Mouse (Mus musculus): Measurements from ENCODE around the gene Banp.
A peak's percentile ranks its signal among the peaks of the same experiment; 100 is the strongest.

Gene Banp

GRCm38 (mm10) chr8:121927316-121927715 is 22.2 kb upstream of the Banp start:
- DNase-seq: peak; percentile 52

DNA sequence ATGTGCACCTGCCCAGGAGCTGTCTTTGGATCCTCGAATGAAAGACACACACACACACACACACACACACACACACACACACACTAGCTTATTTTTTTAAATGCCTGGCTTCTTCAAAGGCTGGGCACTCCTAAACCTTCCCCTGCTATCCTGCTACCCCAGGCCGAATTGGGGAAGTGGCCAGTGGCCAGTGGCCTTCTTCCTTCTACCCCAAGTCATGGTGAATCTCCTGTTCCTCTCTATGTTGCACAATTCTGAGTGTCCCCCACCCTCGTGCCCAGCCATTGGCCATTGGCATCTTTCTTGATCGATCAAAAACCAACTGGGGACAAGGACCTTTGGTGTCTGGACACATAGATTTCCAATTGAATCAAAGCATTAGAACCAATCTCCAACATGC is 19.5 kb upstream of the Banp start:
- no peak for DNase-seq

DNA sequence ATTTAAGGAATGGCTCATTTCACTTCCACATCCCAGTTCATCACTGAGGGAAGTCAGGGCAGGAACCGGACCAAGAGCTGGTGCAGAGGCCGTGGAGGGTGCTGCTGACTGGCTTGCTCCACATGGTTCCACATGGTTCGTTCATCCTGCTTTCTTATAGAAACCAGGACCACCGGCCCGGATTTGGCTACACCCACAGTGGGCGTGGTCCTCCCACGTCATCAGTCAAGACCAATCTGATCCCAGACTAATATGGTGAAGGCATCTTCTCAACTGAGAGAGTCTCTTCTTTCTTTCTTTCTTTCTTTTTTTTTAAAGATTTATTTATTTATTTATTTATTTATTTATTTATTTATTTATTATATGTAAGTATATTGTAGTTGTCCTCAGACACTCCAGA is 18.0 kb upstream of the Banp start:
- DNase-seq: no peak

- no peak for DNase-seq
Observed at GRCm38 (mm10) chr8:121932026-121932667, 17.4 kb upstream of the Banp start.

- no peak for DNase-seq
Observed at GRCm38 (mm10) chr8:121932668-121933520, 16.7 kb upstream of the Banp start.

DNA sequence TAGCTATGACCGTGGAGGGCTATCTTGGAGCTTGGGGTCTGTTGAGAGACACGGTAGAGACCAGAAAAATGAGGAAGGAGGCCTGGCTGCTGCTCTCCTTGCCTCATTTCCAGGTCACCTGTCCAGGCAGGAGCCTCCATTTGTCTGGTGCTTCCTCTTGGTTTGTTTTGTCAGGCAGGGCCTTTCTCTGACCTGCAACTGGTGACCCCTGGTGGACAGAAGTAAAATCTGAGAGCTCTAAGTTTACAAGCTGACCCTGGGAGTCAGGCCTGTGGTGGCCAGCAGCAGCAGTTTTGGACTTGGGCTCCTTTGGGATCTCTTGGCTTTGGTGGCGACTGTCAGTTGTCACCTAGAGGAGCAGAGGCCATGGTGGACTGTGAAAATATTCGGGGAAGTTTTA is 15.0 kb upstream of the Banp start:
- DNase-seq: no peak

DNA sequence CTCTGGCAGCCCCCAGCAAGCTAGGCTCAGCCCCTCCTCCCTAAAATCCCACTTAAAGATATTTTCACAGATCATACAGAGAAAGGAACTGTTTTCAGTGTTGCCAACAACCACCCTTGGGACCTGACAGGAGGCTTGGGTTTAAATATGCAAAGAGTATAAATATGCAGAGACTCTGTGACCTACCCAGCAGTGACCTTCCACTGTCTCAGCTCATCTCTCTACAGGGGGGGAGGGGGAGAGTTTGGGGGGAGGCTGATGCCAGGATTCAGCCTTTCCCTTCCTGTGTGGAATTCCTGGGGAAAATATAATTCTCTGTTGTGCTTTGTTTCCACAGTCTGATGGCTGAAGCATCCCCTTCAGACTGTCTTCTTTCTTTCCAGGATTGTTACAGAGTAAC is 14.6 kb upstream of the Banp start:
- no peak for DNase-seq

GRCm38 (mm10) chr8:121935341-121936294 is 13.9 kb upstream of the Banp start:
- no peak for DNase-seq

- DNase-seq: no peak
Observed at GRCm38 (mm10) chr8:121936391-121936790, 13.2 kb upstream of the Banp start.

DNA sequence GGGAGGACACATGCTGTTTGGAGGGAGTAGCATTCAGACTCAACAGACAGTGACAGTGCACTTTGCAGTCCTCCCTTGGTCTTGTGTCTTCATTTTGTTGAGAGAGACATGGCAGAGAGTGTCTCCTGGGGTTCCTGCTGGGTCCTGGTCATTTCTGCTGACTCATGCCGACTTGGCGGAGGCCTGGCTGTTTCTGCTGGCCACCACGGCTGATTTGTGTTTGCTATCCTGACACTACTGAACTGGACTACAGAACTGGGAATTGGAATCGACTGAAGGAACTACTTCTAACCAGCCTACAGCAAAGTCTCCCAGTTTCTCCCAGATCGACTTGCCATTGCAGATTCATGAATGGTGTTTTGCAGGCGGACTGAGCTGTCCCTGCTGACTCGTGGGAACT is 10.8 kb upstream of the Banp start:
- DNase-seq: no peak

DNA sequence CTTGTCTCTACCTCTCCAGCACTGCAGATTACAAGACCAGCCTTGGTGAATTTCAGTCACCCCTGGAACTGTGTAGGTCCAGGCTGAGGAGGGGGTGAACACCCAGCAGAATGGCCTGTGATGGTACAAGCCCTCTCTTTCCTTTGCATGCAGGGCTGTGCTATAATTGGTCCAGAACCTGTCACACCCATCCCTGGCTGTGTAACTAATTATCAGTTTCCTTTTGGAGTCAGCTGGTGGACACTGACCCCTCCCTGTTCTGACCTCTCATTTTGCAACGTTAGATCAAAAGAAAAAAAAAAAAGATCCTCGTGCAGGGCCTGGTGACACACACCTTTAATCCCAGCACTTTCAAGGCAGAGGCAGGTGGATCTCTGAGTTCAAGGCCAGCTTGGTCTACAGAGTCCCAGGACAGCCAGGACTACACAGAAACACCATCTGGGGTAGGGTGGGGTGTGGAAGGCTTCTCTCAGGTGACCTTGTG is 6.5 kb upstream of the Banp start:
- DNase-seq: no peak

DNA sequence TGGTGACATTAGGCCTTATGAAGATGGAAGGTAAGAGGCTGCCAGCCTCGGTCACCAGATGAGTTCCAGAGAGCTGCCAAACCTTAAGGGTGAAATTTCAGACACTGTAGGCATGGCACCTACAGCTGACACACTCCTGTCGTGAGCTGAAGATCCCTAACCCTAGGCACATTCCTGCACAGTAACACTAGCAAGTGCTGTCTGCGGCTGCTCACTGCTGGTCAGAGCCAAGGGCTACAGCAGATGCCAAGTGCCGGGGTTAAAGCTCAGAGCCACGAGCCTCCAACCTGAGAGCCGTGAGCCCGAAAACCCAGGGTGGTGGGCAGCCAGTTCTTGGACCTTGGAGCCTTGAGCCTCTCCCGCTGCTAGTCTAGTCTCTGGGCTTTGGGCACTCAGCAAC is 5.8 kb upstream of the Banp start:
- no peak for DNase-seq

- no peak for DNase-seq
Observed at GRCm38 (mm10) chr8:121944831-121945230, 4.7 kb upstream of the Banp start, which contains the start of gene Car5a. Gene Car5a, minus strand, starts transcription at chr8:121944904.

DNA sequence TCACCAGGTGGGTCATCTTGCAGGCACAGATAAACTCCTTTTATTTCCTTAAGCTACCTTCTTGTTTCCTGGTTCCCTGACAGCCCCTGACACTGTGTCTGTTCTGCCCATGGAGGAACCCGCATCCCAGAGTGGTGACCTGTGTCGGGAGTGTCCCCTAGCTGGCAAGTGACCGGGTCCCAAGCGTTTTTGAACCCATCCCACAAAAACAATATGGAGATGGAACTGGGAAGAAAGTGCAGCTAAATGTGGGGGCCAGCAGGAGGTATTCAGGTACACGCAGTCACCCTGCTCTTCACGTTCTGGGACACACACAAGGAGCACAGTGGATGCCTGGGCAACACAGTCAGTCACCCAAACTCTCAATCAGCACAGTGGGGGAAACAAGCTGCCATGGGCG is 3.2 kb upstream of the Banp start:
- DNase-seq: no peak

- no peak for DNase-seq
Observed at GRCm38 (mm10) chr8:121947047-121947752, 2.4 kb upstream of the Banp start.

- DNase-seq: peak; percentile 96
Observed at GRCm38 (mm10) chr8:121947753-121948141, 1.8 kb upstream of the Banp start.

GRCm38 (mm10) chr8:121948321-121949145 is 1.0 kb upstream of the Banp start:
- no peak for DNase-seq

DNA sequence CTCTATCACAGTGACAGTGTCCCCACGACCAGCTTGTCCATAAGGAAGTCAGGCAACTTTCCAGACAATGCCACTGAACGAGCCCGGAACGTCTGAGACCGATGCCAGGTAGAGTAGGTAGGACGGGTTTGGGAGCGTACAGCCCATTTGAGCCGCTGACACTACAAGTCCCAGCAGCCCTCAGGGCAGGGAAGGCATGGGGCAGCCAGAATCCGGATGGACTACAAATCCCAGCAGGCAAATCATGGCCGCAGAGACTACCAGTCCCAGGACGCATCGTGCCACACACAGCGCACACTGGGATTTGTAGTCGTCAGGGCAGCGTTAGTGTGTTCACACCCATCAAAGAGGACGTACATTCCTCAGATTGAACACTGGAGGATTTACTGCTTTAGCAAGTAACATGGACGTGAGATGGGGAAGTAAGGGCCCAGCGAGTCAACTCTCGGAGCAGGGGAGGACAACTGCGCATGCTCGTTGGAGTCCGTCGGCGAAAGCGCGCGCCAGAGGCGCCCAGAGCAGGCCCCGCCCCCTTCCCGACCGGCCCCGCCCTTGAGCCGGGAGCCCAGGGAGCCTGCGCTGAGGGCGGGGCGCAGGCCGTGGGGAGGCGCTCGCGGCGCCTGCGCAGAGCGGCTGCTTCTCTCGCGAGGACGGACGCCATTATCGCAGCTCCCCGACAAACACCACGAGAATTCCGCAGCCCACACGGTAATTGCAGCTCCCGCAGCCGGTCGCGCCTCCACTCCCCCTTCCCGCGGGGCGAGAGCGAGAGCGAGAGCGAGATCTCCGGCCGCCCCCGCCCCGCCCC is 595 bp downstream of the Banp start:
- peak; percentile 99 for DNase-seq

DNA sequence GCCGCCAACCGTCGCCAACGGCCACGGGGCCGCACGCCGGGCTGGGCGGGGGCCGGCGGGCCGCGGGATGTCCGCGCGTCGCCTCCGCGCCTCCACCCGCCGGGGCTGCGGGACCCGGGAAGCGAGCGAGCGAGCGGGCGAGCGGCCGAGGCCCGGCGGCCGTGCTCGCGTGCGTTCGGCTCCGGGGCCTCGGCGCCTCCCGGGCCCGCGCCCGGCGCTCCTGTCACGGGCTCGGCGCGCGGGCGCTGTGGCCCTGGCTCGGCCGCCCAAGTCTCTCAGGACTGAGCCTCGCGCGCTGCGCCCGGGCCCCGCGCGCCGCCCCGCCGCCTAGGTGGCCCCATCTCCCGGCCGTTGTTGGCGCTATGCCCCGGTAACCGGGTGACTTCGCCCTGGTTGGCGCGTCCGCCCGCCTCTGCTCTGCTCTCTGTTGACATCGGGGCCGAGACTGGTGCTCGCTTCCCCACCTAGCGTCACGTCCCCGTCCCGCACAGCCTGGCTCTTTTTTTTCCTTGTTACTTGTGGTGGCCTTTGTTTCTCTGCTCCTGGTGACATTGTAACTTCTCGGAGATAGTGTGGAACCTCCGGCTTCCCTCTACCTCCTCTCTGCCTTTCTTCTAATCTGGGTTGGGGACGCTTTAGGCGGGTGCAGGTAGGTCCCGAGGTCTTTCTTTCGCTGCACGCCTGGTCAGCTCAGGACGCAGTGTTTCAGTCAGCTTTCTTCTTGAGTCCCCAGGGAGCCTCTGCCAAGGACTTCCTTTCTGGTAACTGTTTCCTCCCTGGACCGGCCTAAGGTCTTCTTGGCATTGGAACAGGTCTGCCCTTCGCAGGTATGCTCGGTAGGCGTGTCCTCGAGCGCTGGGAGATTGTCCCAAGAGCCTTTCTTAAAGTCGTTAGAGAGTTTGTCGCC is 1.5 kb downstream of the Banp start:
- DNase-seq: peak; percentile 64

GRCm38 (mm10) chr8:121951656-121952009 is 2.1 kb downstream of the Banp start:
- DNase-seq: no peak

All from liver (tissue).